Mouse (Mus musculus) brown adipose tissue, adult 24 weeks (tissue): ENCODE data around the gene Olfr644. TPM values are rescaled to one million over a fixed set of nuclear protein-coding genes. Genes with fewer than 3 reads are reported as not detected.

Experiments used
- H3K27ac ChIP-seq: fragments of 200-500 bp; replicated peaks from 2 replicates; pipeline ENCODE4 v1.5.1; 2012; ENCODE audit warnings: low read depth, mild to moderate bottlenecking, low read length
- H3K4me1 ChIP-seq: fragments of 200-500 bp; 2 replicates; pipeline ENCODE4 v1.6.1; 2012; ENCODE audit warnings: low read length, mixed read lengths; ENCODE audit not compliant: control insufficient read depth, insufficient read depth, insufficient read length
- H3K4me3 ChIP-seq: fragments of 200-500 bp; 2 replicates; pipeline ENCODE4 v1.5.1; 2012; ENCODE audit warnings: low read depth, mild to moderate bottlenecking, low read length, moderate library complexity; ENCODE audit not compliant: insufficient read depth
- polyA plus RNA-seq: library from polyadenylated mRNA; stranded (reverse); fragments of >200 nt; gene quantifications from 2 replicates; pipeline ENCODE4 v1.2.4, GENCODE M21; 2012; ENCODE audit not compliant: missing spikeins, insufficient read depth, insufficient read length

Gene Olfr644
- not detected in 2 replicates for polyA plus RNA-seq

GRCm38 (mm10) chr7:104071769-104072168 lies at the start of gene Olfr644:
Olfr644 (minus strand) TSS chr7:104071869.
- H3K27ac ChIP-seq, result no peak within 1 kb of the TSS
- no peaks in the 10 kb centered on the region for H3K4me1 ChIP-seq
- H3K4me3 ChIP-seq, result no peak within 1 kb of the TSS

DNA sequence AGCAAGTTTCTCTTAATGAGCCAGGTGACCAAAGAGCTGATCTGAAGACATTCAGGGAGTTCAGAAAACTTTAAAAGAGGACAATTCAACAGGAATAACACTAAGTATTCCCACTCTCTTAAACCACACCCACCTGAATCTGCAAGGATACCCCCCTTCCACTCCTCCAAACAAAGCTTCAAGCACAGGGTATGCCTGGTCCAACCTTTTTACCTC lies 33.0 kb upstream of the Olfr644 start, which contains the start of gene Olfr646:
Olfr646 (plus strand) TSS at position 117 of the 216 bp plus-strand sequence.
- Histone ChIP-seq H3K4me1 (no peaks in the 10 kb centered on the region), H3K27ac (no peak within 1 kb of the TSS), H3K4me3 (no peak within 1 kb of the TSS)

- no peak overlapping the region for H3K4me3 ChIP-seq
- no peak overlapping the region for H3K27ac ChIP-seq
- H3K4me1 ChIP-seq, result no peaks in the 10 kb centered on the region
These were observed 32.5 kb upstream of the Olfr644 start for GRCm38 (mm10) chr7:104103913-104104756.

DNA sequence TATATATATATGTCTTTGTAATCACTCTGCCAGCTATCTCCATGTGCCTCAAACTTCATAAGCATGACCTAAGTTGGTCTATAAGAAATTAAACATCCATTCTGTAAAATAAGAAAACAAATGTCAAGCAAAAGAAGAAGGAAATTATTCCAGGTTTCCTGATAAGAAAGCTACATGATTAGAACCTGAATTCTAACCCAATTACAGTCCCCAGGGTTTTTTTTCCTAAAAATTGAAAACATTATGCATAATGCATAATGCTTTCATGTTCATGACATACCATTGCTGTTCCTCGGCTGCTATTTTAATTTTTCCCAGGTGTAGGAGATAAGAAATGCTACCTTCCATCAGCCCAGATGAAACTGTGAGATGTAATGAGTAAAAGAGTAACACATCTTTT lies 13.7 kb upstream of the Olfr644 start, which contains the start of gene Olfr645:
Olfr645 (minus strand) TSS at position 101 of the 400 bp plus-strand sequence.
- Histone ChIP-seq H3K4me1 (no peaks in the 10 kb centered on the region), H3K27ac (no peak within 1 kb of the TSS), H3K4me3 (no peak within 1 kb of the TSS)

GRCm38 (mm10) chr7:104061345-104061744 lies 10.3 kb downstream of the Olfr644 start, which contains the start of gene 4930516K23Rik:
4930516K23Rik (minus strand) TSS chr7:104061445.
- Histone ChIP-seq H3K4me1 (no peaks in the 10 kb centered on the region), H3K4me3 (no peak within 1 kb of the TSS), H3K27ac (no peak within 1 kb of the TSS)

- Histone ChIP-seq H3K4me1 (no peaks in the 10 kb centered on the region), H3K4me3 (no peak overlapping the region), H3K27ac (no peak overlapping the region)
These were observed 12.5 kb downstream of the Olfr644 start for GRCm38 (mm10) chr7:104059215-104059614.

DNA sequence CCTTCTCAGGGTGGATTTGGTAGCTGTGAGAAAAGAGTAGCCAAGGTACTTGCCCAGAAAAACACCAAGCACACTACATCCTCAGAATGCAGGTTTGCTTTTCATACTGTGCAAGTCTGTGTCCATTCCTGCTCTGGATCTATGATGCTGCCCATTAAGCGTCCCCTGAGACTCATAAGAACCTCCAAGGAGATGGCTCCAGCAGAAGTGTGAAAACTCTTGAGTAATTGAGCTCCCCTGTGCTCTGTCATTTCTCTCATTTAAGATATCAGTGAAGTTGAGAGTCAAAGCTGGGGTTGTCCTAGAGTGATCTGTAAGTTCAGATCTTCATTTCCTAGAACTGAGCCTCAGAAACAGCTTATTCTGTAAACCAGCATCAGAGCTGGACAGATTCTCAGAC lies 19.1 kb downstream of the Olfr644 start, which contains the start of gene Olfr642:
Olfr642 (minus strand) TSS at position 101 of the 400 bp plus-strand sequence.
- H3K4me3 ChIP-seq, result no peak within 1 kb of the TSS
- no peaks in the 10 kb centered on the region for H3K4me1 ChIP-seq
- no peak within 1 kb of the TSS for H3K27ac ChIP-seq

GRCm38 (mm10) chr7:104050745-104051144 lies 20.9 kb downstream of the Olfr644 start:
- no peak overlapping the region for H3K4me3 ChIP-seq

GRCm38 (mm10) chr7:104035145-104035544 lies 36.5 kb downstream of the Olfr644 start, which contains the start of gene Olfr641:
Olfr641 (plus strand) TSS chr7:104035445.
- Histone ChIP-seq H3K4me1 (no peaks in the 10 kb centered on the region), H3K27ac (no peak within 1 kb of the TSS), H3K4me3 (no peak within 1 kb of the TSS)

More at GRCm38 (mm10) chr7:104050745-104051144, 20.9 kb downstream of the Olfr644 start:
- Histone ChIP-seq H3K27ac (no peak overlapping the region), H3K4me1 (no peaks in the 10 kb centered on the region)

GRCm38 (mm10) chr7:104026978-104027377 lies 44.7 kb downstream of the Olfr644 start:
- Histone ChIP-seq H3K27ac (no peak overlapping the region), H3K4me3 (no peak overlapping the region), H3K4me1 (no peaks in the 10 kb centered on the region)

GRCm38 (mm10) chr7:104025473-104025872 lies 46.2 kb downstream of the Olfr644 start, which contains the start of gene Olfr640:
Olfr640 (minus strand) TSS chr7:104025573.
- H3K4me1 ChIP-seq, result no peaks in the 10 kb centered on the region
- H3K27ac ChIP-seq, result no peak within 1 kb of the TSS
- no peak within 1 kb of the TSS for H3K4me3 ChIP-seq

GRCm38 (mm10) chr7:104021651-104022050 lies 50.0 kb downstream of the Olfr644 start:
- Histone ChIP-seq H3K27ac (no peak overlapping the region), H3K4me3 (no peak overlapping the region), H3K4me1 (no peaks in the 10 kb centered on the region)

- Histone ChIP-seq H3K4me1 (no peaks in the 10 kb centered on the region), H3K27ac (no peak overlapping the region), H3K4me3 (no peak overlapping the region)
These were observed 52.7 kb downstream of the Olfr644 start for GRCm38 (mm10) chr7:104018953-104019352.

DNA sequence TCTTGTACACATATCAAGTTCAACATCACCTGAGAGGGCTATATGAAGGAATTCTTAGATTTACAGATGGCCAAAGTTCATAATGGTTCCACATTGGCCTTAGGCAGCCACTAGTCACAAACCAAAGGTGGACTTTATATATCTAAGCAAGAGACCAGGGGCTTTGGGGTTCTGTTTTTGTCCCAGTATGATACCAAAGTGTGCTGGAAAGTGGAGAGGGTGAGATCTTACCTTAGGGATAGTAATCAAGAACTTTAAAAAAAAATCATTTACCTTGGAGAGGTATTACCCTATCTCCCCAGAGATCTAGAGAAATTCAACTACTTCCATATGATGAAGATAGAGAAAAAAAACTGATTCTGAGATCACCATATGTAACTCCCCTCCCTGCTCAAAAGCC lies 54.5 kb downstream of the Olfr644 start, which contains the start of gene Olfr639:
Olfr639 (minus strand) TSS at position 101 of the 400 bp plus-strand sequence.
- Histone ChIP-seq H3K27ac (no peak within 1 kb of the TSS), H3K4me3 (no peak within 1 kb of the TSS), H3K4me1 (no peaks in the 10 kb centered on the region)
